Mouse (Mus musculus): ENCODE results near the gene Slco4c1. TPM values are rescaled to one million over a fixed set of nuclear protein-coding genes. Genes with fewer than 3 reads are reported as not detected.

Slco4c1 gene
- total and polyA plus RNA-seq, 2 experiments from 2014 or later: 0.99 to 2.4 TPM

- H3K4me2 ChIP-seq (ENCODE audit: low read depth, low read length): peak overlapping the region; percentile 79
- 14% methylated on average over 7 of the region's 7 CpGs for WGBS
- ATAC-seq (no peak), DNase-seq (ENCODE audit: low spot score) (peak; percentile 2)
- H3K4me3 ChIP-seq (ENCODE audit: low read length): peak overlapping the region; percentile 57
- H3K36me3 ChIP-seq (ENCODE audit: insufficient read depth, low read length): no peaks in the 10 kb centered on the region
- no peaks in the 10 kb centered on the region for H3K27me3 ChIP-seq (ENCODE audit: insufficient read depth, low read length)
- H3K9me3 ChIP-seq (ENCODE audit: low read length): no peaks in the 10 kb centered on the region
- H3K27ac ChIP-seq: no peak overlapping the region
- no peaks in the 10 kb centered on the region for H3K4me1 ChIP-seq (ENCODE audit: insufficient read depth, low read length)
- H3K9ac ChIP-seq (replicated peaks; ENCODE audit: low read length): peak overlapping the region; percentile 63; the same call in 1 of the 2 replicates
- no peak for TF ChIP-seq CTCF (IDR thresholded peaks at IDR 0.05; ENCODE audit: low read depth)
These were observed 1.1 kb downstream of the Slco4c1 start for GRCm38 (mm10) chr1:96870764-96871307.

- H3K36me3 ChIP-seq (ENCODE audit: insufficient read depth, low read length): no peaks in the 10 kb centered on the region
- H3K9me3 ChIP-seq (ENCODE audit: low read length): no peaks in the 10 kb centered on the region
- no peak overlapping the region for H3K9ac ChIP-seq (replicated peaks; ENCODE audit: low read length)
- ATAC-seq (no peak), DNase-seq (ENCODE audit: low spot score) (no peak)
- 88% methylated on average over 1 of the region's 1 CpGs for WGBS
- H3K4me2 ChIP-seq (ENCODE audit: low read depth, low read length): no peak overlapping the region
- H3K4me1 ChIP-seq (ENCODE audit: insufficient read depth, low read length): no peaks in the 10 kb centered on the region
- H3K27me3 ChIP-seq (ENCODE audit: insufficient read depth, low read length): no peaks in the 10 kb centered on the region
- H3K4me3 ChIP-seq (ENCODE audit: low read length): no peak overlapping the region
- TF ChIP-seq CTCF (IDR thresholded peaks at IDR 0.05; ENCODE audit: low read depth): no peak
- H3K27ac ChIP-seq: no peak overlapping the region
These were observed 3.2 kb downstream of the Slco4c1 start for GRCm38 (mm10) chr1:96868722-96869121.

GRCm38 (mm10) chr1:96866002-96866401 lies 6.0 kb downstream of the Slco4c1 start:
- H3K36me3 ChIP-seq (ENCODE audit: insufficient read depth, low read length): no peaks in the 10 kb centered on the region
- no peaks in the 10 kb centered on the region for H3K4me1 ChIP-seq (ENCODE audit: insufficient read depth, low read length)
- TF ChIP-seq CTCF (IDR thresholded peaks at IDR 0.05; ENCODE audit: low read depth): no peak
- no peak for ATAC-seq
- DNase-seq (ENCODE audit: low spot score): no peak
- H3K27me3 ChIP-seq (ENCODE audit: insufficient read depth, low read length): no peaks in the 10 kb centered on the region
- no peak overlapping the region for H3K4me3 ChIP-seq (ENCODE audit: low read length)
- H3K4me2 ChIP-seq (ENCODE audit: low read depth, low read length): no peak overlapping the region
- no peak overlapping the region for H3K27ac ChIP-seq
- no peaks in the 10 kb centered on the region for H3K9me3 ChIP-seq (ENCODE audit: low read length)
- H3K9ac ChIP-seq (replicated peaks; ENCODE audit: low read length): no peak overlapping the region
- WGBS: 98% methylated on average over 4 of the region's 4 CpGs

- H3K27me3 ChIP-seq (ENCODE audit: insufficient read depth, low read length): no peaks in the 10 kb centered on the region
- H3K4me2 ChIP-seq (ENCODE audit: low read depth, low read length): no peak overlapping the region
- H3K27ac ChIP-seq: no peak overlapping the region
- WGBS: 69% methylated on average over 2 of the region's 2 CpGs
- TF ChIP-seq CTCF (IDR thresholded peaks at IDR 0.05; ENCODE audit: low read depth): no peak
- no peak for ATAC-seq
- no peaks in the 10 kb centered on the region for H3K4me1 ChIP-seq (ENCODE audit: insufficient read depth, low read length)
- DNase-seq (ENCODE audit: low spot score): peak; percentile 28
- no peak overlapping the region for H3K9ac ChIP-seq (replicated peaks; ENCODE audit: low read length)
- H3K9me3 ChIP-seq (ENCODE audit: low read length): no peaks in the 10 kb centered on the region
- H3K4me3 ChIP-seq (ENCODE audit: low read length): no peak overlapping the region
- no peaks in the 10 kb centered on the region for H3K36me3 ChIP-seq (ENCODE audit: insufficient read depth, low read length)
These were observed 7.9 kb downstream of the Slco4c1 start for GRCm38 (mm10) chr1:96864120-96864519.

GRCm38 (mm10) chr1:96859995-96860684 lies 11.8 kb downstream of the Slco4c1 start:
- Histone ChIP-seq H3K27ac (no peak overlapping the region), H3K9me3 (ENCODE audit: low read length) (no peaks in the 10 kb centered on the region), H3K4me2 (ENCODE audit: low read depth, low read length) (no peak overlapping the region), H3K36me3 (ENCODE audit: insufficient read depth, low read length) (no peaks in the 10 kb centered on the region), H3K4me1 (ENCODE audit: insufficient read depth, low read length) (no peaks in the 10 kb centered on the region), H3K4me3 (ENCODE audit: low read length) (no peak overlapping the region), H3K9ac (replicated peaks; ENCODE audit: low read length) (no peak overlapping the region), H3K27me3 (ENCODE audit: insufficient read depth, low read length) (no peaks in the 10 kb centered on the region)
- 91% methylated on average over 7 of the region's 7 CpGs for WGBS
- ATAC-seq: no peak
- no peak for TF ChIP-seq CTCF (IDR thresholded peaks at IDR 0.05; ENCODE audit: low read depth)
- no peak for DNase-seq (ENCODE audit: low spot score)

- no peaks in the 10 kb centered on the region for H3K9me3 ChIP-seq (ENCODE audit: low read length)
- no peaks in the 10 kb centered on the region for H3K36me3 ChIP-seq (ENCODE audit: insufficient read depth, low read length)
- no peak overlapping the region for H3K9ac ChIP-seq (replicated peaks; ENCODE audit: low read length)
- ATAC-seq (no peak), DNase-seq (ENCODE audit: low spot score) (no peak)
- H3K27ac ChIP-seq: no peak overlapping the region
- 86% methylated on average over 4 of the region's 4 CpGs for WGBS
- H3K27me3 ChIP-seq (ENCODE audit: insufficient read depth, low read length): no peaks in the 10 kb centered on the region
- H3K4me3 ChIP-seq (ENCODE audit: low read length): no peak overlapping the region
- no peak overlapping the region for H3K4me2 ChIP-seq (ENCODE audit: low read depth, low read length)
- TF ChIP-seq CTCF (IDR thresholded peaks at IDR 0.05; ENCODE audit: low read depth): no peak
- no peaks in the 10 kb centered on the region for H3K4me1 ChIP-seq (ENCODE audit: insufficient read depth, low read length)
These were observed 18.4 kb downstream of the Slco4c1 start for GRCm38 (mm10) chr1:96853541-96853940.

GRCm38 (mm10) chr1:96849101-96849500 lies 22.9 kb downstream of the Slco4c1 start:
- H3K36me3 ChIP-seq (ENCODE audit: insufficient read depth, low read length): no peaks in the 10 kb centered on the region
- TF ChIP-seq CTCF (IDR thresholded peaks at IDR 0.05; ENCODE audit: low read depth): no peak
- no peak overlapping the region for H3K4me2 ChIP-seq (ENCODE audit: low read depth, low read length)
- H3K9ac ChIP-seq (replicated peaks; ENCODE audit: low read length): no peak overlapping the region
- H3K4me3 ChIP-seq (ENCODE audit: low read length): no peak overlapping the region
- no peak for ATAC-seq
- H3K4me1 ChIP-seq (ENCODE audit: insufficient read depth, low read length): no peaks in the 10 kb centered on the region
- no peaks in the 10 kb centered on the region for H3K27me3 ChIP-seq (ENCODE audit: insufficient read depth, low read length)
- H3K27ac ChIP-seq: no peak overlapping the region
- no peaks in the 10 kb centered on the region for H3K9me3 ChIP-seq (ENCODE audit: low read length)
- DNase-seq (ENCODE audit: low spot score): no peak
- WGBS: 83% methylated on average over 4 of the region's 4 CpGs

Measured in hindbrain, postnatal 0 days (tissue).